Mouse (Mus musculus): ENCODE data around the gene Serp2. TPM values are rescaled to one million over a fixed set of nuclear protein-coding genes. Genes with fewer than 3 reads are reported as not detected.

Serp2 gene
- total RNA-seq, 2 experiments from 2014 or later, result 15.5 to 16.0 TPM

- DNase-seq (ENCODE audit: low spot score in 2 of 2), result no peak
Measured at GRCm38 (mm10) chr14:76500036-76500435, 56.7 kb downstream of the Serp2 start.

GRCm38 (mm10) chr14:76499492-76499891 is 57.2 kb downstream of the Serp2 start:
- no peak for DNase-seq (ENCODE audit: low spot score in 2 of 2)

DNA sequence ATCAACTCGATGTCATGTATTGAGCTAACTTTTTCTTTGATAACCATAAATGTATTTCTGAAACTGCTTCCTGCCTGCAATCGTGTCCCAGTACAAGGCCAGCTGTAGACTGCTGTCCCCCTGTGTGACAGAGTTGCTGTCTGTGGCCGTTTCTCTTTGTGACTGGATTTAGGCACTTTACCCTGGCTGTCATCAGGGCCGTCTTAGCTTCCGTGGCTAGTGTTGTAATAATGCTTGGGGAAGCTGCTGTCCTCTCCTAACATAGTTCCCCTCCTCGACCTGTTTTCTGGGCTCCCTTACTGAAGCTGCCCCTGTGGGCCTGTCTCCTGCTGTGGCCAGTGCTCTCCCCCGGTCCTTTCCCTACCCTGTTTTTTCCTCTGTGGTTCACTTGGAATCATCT is 58.5 kb downstream of the Serp2 start:
- DNase-seq (ENCODE audit: low spot score in 2 of 2), result no peak

DNA sequence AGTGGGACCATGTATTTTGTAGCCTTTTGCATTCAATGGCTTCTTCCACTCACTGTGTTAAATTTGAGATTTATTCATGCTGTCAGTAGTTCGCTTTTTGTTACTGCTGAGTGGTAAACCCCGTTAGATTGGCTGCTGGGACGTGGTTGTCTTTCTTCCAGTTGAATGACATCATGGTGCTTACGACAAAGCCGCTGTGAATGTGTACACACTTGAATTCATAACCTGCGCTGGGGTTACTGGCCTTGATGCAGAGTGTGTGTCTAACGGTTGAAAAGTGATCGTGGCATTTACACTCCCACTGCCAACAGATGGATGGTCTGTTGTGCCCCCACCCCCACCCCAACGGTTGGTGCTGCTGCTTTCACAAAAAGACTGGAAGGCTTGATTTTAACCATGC is 59.5 kb downstream of the Serp2 start:
- no peak for DNase-seq (ENCODE audit: low spot score in 2 of 2)

- DNase-seq (ENCODE audit: low spot score in 2 of 2), result no peak
Measured at GRCm38 (mm10) chr14:76495022-76495421, 61.7 kb downstream of the Serp2 start.

DNA sequence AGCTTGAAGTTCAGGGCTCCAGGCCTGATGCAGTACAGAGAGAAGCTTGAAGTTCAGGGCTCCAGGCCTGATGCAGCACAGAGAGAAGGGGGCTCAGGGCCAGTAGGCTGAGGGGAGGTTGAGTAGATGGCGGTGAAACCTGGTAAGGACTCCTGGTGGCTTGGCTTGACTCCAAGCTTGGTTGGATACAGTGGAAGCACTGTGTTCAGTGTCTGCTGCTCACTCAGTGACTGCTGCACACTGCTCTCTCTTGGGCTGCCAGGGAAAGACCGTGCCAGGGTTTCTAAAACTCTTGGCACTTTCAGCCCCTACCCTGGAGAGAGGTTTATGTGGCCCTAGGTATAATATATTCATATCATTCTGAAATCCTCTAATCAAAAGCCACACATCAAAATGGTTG is 67.6 kb downstream of the Serp2 start:
- no peak for DNase-seq (ENCODE audit: low spot score in 2 of 2)

DNA sequence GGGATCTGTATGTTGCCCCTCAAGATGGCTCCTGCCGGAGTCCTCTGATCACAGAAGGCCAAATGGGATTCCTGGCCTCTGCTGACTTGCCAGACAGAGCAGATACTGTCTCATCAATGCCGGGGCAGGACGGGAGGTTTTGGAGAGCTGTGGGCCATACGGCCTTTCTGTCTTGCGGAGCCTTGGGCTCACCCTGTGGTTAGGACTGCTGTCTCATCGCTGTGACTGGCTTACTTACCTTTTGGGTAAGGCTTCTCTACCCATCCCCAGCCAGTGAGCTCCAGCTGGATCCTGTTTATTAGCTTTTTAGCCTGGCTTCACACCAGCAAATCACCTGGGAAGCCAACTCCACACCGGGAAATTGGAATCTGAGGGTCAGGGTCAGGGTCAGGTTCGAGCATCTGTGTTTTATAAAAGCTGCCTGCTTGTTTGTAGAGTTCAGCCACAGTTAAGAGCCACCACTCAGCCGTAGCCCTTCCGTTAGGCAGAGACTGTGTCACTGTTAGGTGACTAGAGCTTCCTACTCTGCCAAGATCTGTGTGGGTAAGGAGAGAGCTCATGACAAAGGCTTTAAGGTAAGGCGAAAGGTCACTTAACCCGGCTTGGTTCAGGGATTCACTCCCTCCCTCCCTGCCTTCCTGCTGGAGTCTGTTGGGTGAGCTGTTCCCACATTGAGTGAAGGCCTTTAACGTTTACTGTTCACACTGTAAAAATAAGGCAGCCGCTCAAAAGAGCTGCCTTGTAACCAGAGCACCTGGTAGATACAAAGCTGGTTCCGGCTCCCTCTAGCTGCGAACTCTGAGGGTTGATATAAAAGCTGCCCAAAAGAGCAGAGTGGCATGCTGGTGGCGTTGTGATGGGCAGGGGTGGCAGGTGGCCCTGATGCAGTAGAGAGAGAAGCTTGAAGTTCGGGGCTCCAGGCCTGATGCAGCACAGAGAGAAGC is 68.3 kb downstream of the Serp2 start:
- DNase-seq (ENCODE audit: low spot score in 2 of 2), result no peak

DNA sequence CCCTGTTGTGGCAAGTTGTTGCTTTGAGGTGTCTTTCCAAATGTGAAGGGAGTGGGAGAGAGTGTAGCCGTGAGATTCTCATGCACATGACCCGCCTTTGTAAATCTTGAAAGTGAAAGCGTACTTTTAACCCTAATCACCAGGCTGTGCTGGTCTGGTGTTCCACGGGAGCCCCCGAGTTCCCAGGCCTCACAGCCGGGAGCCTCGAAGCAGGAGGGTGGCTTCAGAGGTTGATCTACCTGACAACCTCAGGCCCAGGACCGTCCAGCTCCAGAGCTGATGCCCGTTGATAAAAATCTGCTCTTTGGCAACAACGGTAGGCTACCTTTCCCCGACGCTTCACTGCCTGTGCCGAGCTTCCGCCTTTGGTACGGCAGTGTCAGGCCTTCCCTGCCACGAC is 69.1 kb downstream of the Serp2 start:
- DNase-seq (ENCODE audit: low spot score in 2 of 2), result no peak

DNA sequence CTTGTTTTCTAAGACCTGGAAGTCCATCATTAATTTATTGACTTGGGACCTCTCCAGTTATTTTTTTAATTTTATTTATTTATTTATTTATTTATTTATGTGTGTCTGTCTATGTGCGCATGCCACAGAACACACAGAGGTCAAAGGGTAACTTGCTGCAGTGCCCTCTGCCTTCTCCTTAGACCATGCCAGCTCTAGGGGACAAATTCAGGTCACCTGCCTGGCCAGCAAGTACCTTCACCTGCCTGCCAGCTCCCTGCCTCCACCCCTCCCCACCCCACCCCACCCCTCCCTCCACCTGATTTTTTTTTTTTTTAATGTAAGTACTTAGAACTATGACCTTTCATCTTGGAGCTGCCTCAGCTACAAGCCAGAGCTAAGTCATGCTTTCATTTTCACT is 73.0 kb downstream of the Serp2 start:
- no peak for DNase-seq (ENCODE audit: low spot score in 2 of 2)

Other genes with a start within 250 kb of the Serp2 start
- 1,000 to 10,000 TPM; 1,342 to 1,567 TPM for gene Tsc22d1, start 141.9 kb downstream of the Serp2 start, total RNA-seq (2021)

Data from adrenal gland, postnatal 4 days (tissue).